Mouse (Mus musculus) Muller cell, postnatal 12 days (primary cell): ENCODE measurements around the gene Rtkn2.
A peak's percentile ranks its signal among the peaks of the same experiment; 100 is the strongest.

ENCODE experiments used
- DNase-seq: peaks from one replicate; pipeline ENCODE4 v3.0.0-alpha.2; 2015; ENCODE audit errors: inconsistent ontology term

Rtkn2 gene

DNA sequence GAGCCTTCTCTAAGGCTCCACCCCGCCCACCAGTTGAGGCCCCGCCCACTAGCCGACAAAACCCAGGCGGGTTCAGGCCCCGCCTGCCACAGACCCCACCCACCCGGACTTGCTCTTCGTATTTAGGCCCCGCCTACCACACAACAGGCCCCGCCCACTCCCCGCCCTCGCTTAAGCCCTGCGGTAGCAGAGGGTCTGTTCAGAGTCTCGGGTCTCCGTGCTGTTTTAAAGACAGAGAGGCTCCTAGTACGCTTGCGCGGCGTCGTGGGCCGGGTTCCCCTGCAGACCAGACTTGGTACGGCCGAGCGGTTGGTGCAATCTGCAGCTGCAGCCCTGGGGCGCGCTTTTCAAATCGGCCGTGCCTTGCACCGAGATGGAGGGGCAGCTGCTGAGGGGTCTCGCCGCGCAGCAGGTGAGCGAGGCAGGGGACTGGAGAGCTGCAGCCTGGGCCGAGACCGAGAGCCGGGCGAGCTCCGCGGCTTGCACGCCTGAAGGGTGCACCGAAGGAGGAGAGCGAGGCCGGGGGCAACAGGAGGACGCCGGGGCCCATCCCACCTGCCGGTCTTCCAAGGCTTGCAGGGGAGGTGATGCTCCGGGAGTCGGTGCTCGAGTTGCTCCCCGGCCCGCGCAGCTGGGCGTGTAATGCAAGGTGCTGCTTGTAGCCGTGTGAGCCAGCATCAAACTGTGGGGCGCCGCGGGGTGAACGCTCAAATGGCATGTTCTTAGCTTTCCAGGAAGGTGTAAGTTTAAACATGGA, at the start of gene Rtkn2:
Rtkn2 (plus strand) TSS at position 170 of the 757 bp plus-strand sequence.
- peak; percentile 98 for DNase-seq

DNA sequence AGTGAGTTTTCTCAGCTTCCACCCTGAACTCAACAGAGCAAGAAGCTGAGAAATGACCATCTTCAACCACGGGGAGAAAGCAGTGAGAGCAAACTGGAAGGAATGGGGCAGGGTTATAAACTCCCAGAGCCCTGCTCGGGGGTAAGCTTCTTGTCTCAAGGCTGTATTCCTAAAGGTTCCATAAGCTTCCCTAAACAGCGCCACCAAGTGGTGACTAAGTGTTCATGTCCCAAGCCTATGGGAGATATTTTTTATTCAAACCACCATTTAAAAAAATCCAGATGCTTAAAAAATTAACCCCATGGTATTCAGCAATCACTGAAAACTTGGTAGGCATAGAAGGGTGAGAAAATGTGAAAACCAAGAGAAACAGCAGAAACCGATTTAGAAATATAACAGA, 48.0 kb upstream of the Rtkn2 start:
- no peak for DNase-seq

DNA sequence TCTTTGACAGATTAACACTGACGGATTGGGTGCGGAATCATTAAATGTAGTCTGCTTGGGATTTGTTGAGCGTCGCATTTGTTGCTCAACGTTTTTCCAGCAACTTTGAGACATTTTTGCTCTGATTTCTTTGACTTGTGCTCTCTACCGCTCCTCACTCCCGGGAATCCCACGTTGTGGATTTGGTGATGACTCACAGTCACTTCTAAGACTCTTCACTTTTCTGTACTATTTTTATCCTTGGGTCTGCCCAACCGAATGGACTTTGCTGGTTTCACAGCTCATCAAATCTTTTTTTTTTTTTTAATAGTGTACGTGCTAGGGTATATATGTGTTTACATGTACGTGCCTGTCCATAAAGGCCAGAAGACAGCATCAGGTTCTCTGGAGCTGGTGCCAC, 46.6 kb upstream of the Rtkn2 start:
- no peak for DNase-seq

DNA sequence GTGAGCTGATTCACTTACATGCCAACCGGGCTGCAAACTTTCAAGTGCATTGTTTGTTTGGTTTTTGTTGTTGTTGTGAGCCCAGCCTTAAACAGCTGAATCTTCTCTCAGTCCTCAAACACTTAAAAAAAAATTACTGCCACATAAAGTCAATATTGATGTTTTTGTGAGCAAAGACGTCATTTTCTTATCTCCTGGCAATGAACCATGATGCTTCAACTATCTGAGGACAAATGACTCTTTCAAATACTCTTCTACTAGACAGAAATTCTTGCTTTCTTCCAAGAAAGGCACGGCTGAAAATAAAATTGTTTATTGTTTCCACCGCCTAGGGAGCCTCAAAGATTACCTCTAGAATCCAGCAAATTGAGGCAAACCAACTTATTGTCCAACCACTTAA, 42.4 kb upstream of the Rtkn2 start:
- no peak for DNase-seq

DNA sequence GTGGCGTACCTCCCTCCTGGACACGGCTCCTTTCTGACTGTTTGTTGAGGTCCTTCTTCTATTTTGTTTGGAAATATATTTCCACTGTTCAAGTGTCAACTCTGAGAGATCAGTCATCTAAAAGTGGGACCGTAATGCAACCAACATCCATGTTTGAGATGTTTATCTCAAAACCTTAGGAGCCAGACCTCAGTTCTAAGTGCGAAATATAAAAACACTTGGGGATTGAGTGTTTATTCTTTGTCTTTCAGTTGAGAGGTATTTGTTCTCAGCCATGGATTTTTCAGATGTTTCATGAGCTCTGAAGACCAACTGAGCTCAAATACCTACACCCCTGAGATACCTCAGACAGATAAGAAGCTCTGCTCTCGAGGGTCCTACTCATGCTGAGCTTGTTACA, 41.6 kb upstream of the Rtkn2 start:
- DNase-seq: no peak

DNA sequence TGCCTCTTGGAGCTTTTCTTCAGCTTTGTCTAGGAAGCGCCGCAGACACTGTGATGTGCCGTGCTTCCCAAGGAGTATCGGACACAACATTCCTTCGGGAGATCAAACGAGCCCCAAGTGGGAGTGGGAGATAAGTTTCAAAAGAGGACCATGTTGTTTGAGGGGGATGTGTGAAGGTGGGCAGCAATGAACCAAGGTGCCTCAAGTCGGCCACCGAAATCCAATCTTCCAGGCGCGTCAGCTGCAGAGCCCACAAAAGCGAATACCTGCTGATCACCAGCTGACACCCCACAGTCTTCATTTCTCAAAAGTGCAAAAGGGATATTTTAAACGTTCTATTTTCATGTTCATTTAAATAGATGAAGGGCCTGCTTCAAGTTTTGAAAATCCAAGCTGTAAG, 39.8 kb upstream of the Rtkn2 start:
- DNase-seq: no peak

DNA sequence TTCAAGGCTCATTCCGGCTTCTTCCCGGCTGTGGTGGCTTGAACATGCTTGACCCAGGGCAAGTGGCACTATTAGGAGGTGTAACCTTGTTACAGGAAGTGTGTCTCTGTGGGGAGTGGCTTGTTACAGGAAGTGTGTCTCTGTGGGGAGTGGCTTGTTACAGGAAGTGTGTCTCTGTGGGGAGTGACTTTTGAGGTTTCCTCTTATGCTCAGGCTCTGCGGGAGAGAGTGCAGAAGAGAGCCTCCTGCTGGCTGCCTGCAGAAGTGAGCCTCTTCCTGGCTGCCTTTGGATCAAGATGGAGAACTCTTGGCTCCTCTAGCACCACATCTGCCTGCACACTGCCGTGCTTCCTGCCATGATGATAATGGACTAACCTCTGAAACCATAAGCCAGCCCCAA, 35.9 kb upstream of the Rtkn2 start:
- no peak for DNase-seq

DNA sequence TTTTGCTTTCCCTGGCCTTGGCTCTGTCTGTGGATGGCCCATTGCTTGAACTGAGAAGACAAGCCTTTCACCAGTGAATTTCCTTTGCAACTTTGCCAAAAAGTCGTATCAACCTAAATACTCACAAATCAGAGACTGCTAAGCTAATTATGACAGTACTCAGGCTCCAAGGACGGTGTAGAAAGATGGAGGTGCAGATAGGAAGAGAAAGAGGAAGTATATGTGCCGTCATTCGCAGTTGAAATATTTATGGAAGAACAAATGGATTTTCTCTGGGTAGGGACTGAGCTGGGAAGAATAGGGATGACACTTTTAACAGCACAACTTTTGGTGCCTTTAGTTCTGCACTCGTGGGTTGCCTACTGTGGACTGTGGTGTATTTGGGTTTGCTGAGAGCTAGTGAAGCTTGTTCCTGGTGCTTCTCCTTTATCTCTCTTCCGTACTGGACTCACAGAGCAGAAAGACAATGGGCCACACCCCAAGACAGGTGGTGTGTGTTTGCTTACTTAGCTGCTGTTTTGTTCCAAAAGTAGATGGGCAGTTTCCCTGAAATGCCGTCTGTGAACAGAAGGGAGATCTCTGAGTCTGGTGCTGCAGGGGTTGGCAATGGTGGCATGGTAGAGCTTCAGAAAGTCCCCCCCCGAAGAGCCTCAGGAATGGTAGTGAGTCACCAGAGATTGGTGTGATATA, 29.2 kb upstream of the Rtkn2 start:
- no peak for DNase-seq

DNA sequence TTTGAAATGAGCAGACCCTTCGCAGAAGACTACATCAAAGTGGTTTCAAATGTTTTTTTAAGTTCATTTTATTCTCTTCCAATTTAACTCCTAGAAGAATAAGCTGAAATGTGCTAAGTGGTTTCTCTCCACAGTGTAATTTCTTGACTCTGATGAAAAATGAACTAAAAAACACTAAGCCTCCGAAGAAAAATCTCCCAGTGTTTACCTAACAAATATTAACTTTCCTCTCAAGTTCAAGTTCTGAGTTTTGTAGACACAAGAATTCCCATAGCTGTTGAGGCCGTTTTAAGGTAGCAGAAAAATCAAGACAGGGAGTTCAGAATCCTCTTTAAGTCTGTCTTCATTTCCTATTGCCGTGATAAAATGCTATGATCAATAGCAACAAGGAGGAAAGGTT, 27.7 kb upstream of the Rtkn2 start:
- no peak for DNase-seq

DNA sequence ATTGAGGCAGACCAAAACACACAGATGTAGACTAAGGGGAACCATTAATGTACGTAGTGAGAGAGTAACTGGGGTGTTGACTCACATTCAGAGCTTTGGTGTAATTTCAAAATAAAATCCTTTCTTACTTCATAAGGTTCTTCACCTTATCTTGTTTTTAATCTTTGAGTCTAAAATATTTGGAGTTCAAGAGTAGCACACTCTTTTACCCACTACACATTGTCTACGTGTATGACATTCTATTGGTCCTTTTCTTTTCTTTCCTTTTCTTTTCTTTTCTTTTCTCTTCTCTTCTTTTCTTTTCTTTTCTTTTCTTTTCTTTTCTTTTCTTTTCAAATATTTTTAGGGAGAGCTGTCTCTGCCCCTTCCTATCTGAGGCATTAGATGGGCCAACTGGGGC, 23.4 kb upstream of the Rtkn2 start:
- DNase-seq: no peak

DNA sequence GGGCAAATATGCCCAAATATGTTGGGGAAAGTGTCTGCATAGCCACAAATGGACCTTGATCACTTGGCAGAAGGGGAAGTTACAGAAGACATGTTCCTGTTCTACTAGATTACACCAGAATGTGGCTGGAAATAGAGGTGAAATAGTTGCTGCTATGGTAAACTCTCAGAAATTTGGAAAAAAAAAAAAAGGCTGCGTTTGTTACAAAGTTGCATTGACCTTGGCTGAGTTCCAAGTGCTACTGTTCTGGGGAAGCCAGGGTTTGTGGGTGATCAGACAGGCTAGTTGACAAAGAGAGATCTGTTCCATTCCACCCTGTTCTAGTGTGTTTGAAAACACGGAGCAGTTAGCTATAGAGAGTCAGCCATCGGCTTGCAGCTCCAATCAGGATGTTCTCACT, 19.4 kb upstream of the Rtkn2 start:
- no peak for DNase-seq

DNA sequence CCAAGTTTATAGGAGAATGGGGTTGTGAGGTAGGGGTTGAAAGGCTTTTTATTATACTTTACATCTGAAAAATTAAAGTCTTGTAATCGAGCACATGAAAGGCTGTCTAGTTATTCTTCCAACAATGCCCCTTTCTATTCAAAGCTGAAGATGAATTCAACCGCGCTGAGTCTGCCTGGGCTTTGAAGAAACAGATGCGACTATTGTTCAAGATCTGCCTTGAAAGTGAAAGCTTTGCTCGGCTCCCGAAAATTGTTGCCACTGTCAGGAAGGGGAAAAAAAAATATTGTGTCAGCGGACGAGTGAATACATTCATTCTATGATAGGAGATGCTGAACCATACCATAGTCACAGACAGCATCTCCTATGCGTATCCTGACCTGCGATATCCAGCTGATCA, 16.9 kb upstream of the Rtkn2 start:
- peak; percentile 75 for DNase-seq

DNA sequence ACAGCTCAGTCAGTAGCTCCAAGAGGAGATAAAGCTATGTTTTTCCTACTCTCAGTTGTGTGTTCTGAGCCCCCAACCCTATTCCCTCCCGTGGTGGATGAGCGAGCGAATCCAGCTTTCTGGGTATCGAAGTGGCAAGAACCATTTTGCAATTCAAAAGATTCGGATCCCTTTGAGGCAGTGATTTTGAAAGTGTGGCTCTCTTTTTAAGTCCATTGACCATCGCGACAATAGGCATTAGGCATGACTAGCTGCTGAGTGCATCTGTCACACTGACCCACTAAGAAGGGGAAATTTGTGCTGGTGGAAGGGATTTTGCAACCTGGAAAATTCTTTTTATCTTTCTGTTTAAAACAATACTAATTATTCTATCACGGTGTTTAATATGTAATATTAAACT, 15.3 kb upstream of the Rtkn2 start:
- no peak for DNase-seq

DNA sequence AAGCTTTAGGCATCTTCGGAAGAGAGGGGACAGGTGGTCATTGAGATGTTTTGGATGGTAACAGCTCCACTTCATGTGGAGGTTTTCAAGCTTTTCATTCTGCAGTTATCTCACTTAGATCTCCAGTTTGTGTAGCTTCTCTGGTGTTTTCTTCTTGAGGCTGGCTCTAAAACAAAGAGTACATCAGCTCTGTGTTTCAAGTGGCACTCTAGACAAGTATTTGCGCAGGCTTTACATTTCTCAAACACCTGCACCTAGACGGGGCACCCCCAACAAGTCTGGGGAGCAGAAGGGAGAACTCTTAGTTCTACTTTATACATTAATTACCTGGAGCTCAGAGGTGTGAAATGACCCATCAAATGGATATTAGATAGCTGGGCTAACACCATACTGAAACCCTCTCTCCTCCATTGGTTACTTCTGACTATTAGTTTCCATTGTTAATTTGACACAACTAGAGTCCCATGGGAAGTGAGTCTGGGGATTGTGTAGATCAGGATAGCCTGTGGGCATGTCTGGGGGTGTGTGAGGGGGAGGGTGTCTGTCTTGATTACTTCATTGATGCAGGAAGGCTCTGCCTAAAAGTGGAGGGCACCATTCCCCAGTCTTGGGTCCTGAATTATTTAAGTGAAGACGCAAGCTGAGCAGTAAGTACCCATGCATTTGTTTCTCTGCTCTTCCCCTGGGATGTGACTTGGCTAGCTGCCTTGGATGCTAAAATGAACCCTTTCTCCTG, 14.0 kb upstream of the Rtkn2 start:
- no peak for DNase-seq

DNA sequence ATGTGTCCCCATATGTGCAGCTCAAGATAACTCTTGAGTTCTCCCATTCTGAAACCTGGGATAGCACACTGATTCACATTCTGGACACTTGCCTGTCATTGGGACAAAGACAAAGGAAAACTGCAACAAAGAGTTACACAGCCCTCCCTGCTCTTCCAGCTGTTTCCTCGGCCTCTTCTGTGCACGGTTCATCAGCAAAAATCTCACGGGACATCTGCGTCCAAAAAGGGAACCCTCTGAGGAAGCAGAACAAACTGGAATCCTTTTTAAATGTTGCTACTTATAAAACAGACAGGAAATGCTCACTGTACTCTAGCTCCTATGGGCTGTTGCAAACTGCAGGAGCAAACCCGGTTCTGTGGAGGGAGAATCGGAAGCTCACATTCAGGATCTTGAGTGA, 13.3 kb upstream of the Rtkn2 start:
- DNase-seq: no peak

DNA sequence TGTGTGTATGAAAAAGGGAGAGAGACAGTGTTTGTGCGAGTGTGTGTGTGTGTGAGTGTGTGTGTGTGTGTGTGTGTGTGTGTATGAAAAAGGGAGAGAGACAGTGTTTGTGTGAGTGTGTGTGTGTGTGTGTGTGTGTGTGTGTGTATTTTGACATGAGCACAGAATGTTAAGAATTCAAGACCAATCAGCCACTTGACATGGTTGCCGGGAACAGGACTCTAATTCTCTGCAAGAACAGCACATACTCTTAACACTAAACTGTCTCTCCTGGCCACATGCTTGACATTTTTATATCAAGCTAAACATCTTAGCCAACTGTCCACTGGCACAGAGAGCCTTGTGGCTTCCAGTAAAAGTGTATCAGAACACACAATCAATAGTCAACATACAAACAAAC, 12.4 kb upstream of the Rtkn2 start:
- DNase-seq: no peak

DNA sequence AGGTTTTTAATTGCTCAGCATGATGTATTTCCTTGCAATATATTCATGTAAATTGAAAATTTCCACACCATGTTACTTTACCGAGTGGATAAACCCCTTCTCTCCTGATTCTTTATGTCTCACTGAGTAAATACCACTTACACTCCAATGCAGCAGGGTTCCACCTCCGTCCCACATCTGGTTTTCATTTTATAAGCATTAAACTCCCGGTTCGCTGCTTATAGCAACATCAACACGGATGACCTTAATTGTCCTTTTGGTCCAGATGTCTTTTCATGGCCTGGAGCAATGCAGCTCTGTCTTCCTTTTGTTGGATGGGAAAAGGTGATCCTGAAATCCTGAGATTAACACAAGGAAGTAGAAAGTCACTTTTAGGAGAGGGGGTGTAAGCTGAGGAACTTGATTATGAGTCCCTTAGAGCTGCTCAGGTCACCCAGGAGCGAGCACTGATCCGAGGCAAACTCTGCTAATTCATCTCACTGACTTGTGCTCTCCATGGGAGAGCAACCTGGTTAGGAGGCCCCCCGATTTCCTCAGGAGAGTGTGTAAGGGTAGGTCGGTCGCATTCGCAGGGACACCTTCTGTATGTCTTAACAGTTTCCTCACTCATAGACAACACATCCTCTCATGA, 8.1 kb upstream of the Rtkn2 start:
- no peak for DNase-seq

DNA sequence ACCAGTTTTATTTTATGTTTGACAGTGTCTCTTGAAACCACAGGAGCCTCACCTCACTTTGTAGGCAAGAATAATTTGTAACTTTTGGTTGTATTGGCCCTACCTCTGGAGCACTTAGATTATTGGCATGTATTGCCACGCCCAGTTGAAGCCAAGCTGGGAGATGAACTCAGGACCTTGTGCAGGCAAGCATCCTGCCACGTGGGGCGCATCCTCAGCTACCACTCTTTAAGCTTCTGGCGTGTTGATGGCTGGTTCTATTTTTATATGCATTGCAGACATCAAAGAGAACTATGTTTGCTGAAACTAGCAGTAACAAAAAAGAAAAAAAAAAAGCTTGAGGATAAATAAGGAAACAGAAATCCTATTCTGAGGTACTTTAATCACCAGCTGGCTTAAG, 2.1 kb upstream of the Rtkn2 start:
- DNase-seq: no peak

DNA sequence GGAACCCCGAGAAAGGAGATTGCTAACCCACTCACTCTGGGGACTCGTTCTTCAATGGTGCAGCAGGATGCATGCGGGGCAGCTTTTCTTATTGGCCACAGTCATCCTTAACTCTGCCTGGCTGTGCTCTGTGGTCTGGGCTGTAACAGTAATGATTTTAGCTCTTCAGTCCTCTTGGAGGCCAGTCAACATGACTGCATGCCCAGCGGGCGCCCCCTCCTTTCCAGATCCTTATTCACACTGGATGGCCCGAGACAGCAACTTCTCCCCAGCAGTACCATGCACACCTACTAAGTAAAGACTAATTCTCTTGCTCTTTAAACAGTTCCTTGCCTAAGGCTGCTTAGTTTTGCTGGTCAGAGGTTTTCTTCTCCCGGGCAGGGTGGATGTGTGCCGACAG, 4.4 kb downstream of the Rtkn2 start:
- no peak for DNase-seq

DNA sequence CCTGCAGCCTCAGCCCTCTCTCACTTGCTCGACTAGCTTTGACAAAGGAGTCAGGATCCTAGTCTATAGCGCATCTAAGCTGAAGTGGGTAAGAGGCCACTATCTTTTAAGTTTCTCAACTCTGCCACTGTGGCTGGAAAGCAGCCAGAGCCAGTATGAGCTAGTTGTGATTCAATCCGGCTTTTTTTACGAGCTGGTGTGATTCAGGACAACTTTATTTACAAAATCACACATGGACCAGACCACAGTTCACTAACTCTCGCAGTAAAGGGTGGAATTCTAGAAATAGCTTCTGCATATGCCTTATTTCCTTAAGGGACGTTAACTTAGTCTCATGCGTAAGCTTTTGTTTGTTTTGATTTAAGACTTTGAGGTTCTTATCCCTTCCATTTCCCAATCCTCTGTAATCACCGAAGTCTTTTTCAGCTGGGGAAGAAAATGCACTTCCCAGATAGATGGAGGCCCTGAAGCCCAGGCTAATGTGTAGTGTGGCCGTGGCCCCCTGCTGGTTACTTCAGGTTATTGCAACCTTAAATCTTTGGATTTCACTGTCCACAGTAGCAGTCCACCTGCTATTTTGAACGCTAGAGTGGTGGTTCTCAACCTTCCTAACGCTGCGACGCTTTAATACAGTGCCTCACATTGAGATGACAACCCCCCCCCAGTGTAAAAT, 5.0 kb downstream of the Rtkn2 start:
- DNase-seq: peak; percentile 64

DNA sequence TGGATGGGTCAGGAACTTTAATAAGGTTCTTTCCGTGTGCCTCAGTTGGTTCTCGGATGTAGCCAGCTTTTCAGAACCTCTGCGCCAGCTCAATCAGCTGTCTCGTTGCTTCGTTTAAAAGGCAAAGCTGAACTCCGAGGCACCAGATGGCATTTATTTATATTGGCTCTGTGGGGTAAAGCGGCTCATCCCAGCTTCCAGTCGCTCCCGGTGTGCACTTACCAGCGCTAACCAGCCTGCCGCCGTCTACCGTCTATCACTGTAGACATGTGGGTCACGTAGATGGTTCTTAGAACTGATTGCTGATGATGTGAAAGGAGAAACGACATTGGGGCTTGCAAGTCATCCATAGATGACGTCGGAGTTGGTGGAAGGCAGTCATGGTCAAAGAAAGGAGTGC, 5.7 kb downstream of the Rtkn2 start:
- DNase-seq: no peak

DNA sequence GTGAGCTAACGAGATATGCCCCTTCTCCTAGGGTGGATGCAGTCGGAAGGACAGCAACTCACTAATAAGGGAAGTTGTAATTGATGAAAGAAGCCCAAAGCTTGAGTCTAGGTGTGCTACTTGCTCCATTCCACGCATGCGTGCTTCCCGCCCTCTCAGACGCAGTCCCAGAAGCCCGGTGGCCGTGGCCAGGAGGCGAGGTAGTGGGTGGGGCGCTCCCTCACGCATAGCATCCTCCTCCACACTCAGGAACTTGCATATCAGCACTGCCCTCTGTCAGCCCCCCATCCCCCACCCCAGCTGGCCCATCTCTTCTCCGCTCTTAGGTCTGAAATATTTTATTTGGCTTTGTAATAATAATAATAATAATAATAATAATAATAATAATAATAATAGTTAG, 16.0 kb downstream of the Rtkn2 start:
- no peak for DNase-seq
